8 mouse cellular contexts compared by ENCODE assay signal in genomic region chr5:103693041-103693641, GRCm38 (mm10). TPM values are rescaled to one million over a fixed set of nuclear protein-coding genes. Genes with fewer than 3 reads are reported as not detected.
DNase-seq lines count a peak whose midpoint lies in the region; ATAC-seq and TF ChIP-seq lines count a peak whose summit lies in the region.

No protein-coding gene starts in this region.

- DNase-seq in left cerebral cortex, adult 2 months (ENCODE audit: extremely low spot score in 1 of 2, low spot score in 2 of 2) = no peak
- DNase-seq in left cerebral cortex, adult 11 months (ENCODE audit: low spot score) = no peak
- peak; percentile 61 for DNase-seq in embryo, embryonic 10.5 days (ENCODE audit: low spot score)
- DNase-seq in heart, adult 9 months (ENCODE audit: low spot score in 2 of 2) = peak; percentile 33 to 39
- peak; percentile 49 to 53 for DNase-seq in kidney, adult 8-10 months
- DNase-seq in lung, postnatal 0 days (ENCODE audit: low spot score) = peak; percentile 45
- peak; percentile 10 for DNase-seq in ovary, postnatal 10 days (ENCODE audit: low spot score)
- no peak for DNase-seq in frontal cortex, postnatal 36 days (ENCODE audit: low spot score in 2 of 2)

- no peak overlapping the region for H3K27ac ChIP-seq in left cerebral cortex, adult 2 months
- peak overlapping the region; percentile 85 for H3K27ac ChIP-seq in lung, postnatal 0 days (ENCODE audit: low read length)

- H3K4me1 ChIP-seq in lung, postnatal 0 days (ENCODE audit: insufficient read depth, low read depth, low read length) = peaks cover 3% of the 10 kb centered on the region; the same call in 1 of the 2 replicates

- H3K9me3 ChIP-seq in lung, postnatal 0 days (ENCODE audit: low read length) = no peaks in the 10 kb centered on the region

- no peak for TF ChIP-seq CTCF in left cerebral cortex, adult 2 months (IDR thresholded peaks at IDR 0.05)
- TF ChIP-seq CTCF in lung, postnatal 0 days (IDR thresholded peaks at IDR 0.05) = no peak

- no peak for TF ChIP-seq EP300 in lung, postnatal 0 days (IDR thresholded peaks at IDR 0.05)

- intact Hi-C loops in left cerebral cortex, adult 2 months (cut with DNase I) = loop anchor here (5.0 kb wide), 1 partner anchor 59 kb away; no protein-coding TSS in a partner anchor

- H3K36me3 ChIP-seq in lung, postnatal 0 days (ENCODE audit: insufficient read depth, low read length) = no peaks in the 10 kb centered on the region

- peak overlapping the region; percentile 67 for H3K4me3 ChIP-seq in left cerebral cortex, adult 2 months
- H3K4me3 ChIP-seq in lung, postnatal 0 days (ENCODE audit: low read depth, low read length) = peak overlapping the region; percentile 70

- WGBS in lung, postnatal 0 days = 2% methylated on average over 28 of the region's 28 CpGs

- H3K9ac ChIP-seq in lung, postnatal 0 days (replicated peaks; ENCODE audit: low read depth) = peak overlapping the region; percentile 59

- ATAC-seq in lung, postnatal 0 days = 0 out of 2 replicates have a peak, but pooled peaks have one; percentile 1

- peak overlapping the region; percentile 100 for H3K4me2 ChIP-seq in lung, postnatal 0 days (replicated peaks; ENCODE audit: low read depth, low read length)

- no peaks in the 10 kb centered on the region for H3K27me3 ChIP-seq in lung, postnatal 0 days (replicated peaks; ENCODE audit: insufficient read depth, low read length)

RNA-seq across cellular contexts. Expression of gene Aff1, which starts 1.0 kb away (rescaled TPM):
- total RNA-seq in left cerebral cortex, adult 2 months (2021) = 10 to 100 TPM; 12.8 to 16.7 TPM
- 9.4 and 10.0 TPM in 2 replicates for polyA plus RNA-seq in lung, postnatal 0 days (2015; fragmentation: Nextera tagmentation; extraction: Ambion mirVana)

RNA-seq across cellular contexts. Expression of gene 1700016H13Rik, which starts 37.3 kb away (rescaled TPM):
- not detected for total RNA-seq in left cerebral cortex, adult 2 months (2021)
- polyA plus RNA-seq in lung, postnatal 0 days (2015; fragmentation: Nextera tagmentation; extraction: Ambion mirVana) = 1.3 and 1.5 TPM in 2 replicates

Comparison
In these comparisons a context has a peak if more than half of its experiments do, and no peak if none do; other contexts are left out.
1. DNase-seq: peak in embryo, embryonic 10.5 days (single experiment), heart, adult 9 months (2 of 2), kidney, adult 8-10 months (2 of 2), lung, postnatal 0 days (single experiment) and ovary, postnatal 10 days (single experiment); none in left cerebral cortex, adult 2 months (0 of 2), left cerebral cortex, adult 11 months (single experiment) and frontal cortex, postnatal 36 days (0 of 2).